Mouse (Mus musculus) neural tube, embryonic 15.5 days (tissue): ENCODE data around the gene Ctnnal1. TPM values are rescaled to one million over a fixed set of nuclear protein-coding genes. Genes with fewer than 3 reads are reported as not detected.
A peak's percentile ranks its signal among the peaks of the same experiment; 100 is the strongest.

Experiments
- ATAC-seq: fragments of 200-750 bp; cut with Nextera tagmentation; 2 replicates; pipeline ENCODE4 v1.8.0; 2017; ENCODE audit warnings: mild to moderate bottlenecking, moderate TSS enrichment, moderate library complexity; ENCODE audit not compliant: low FRiP score
- H3K27ac ChIP-seq: fragments of 300-500 bp; sonication (generic); replicated peaks from 2 replicates; pipeline ENCODE4 v1.5.1; 2015; ENCODE audit warnings: mild to moderate bottlenecking, inconsistent platforms
- H3K27me3 ChIP-seq: fragments of 300-500 bp; sonication (generic); replicated peaks from 2 replicates; pipeline ENCODE4 v1.6.1; 2015; ENCODE audit warnings: inconsistent platforms
- H3K36me3 ChIP-seq: fragments of 300-500 bp; sonication (generic); 2 replicates; pipeline ENCODE4 v1.6.1; 2015; ENCODE audit warnings: inconsistent platforms
- H3K4me1 ChIP-seq: fragments of 300-500 bp; sonication (generic); 2 replicates; pipeline ENCODE4 v1.6.1; 2015; ENCODE audit warnings: inconsistent platforms
- H3K4me2 ChIP-seq: fragments of 300-500 bp; sonication (generic); 2 replicates; pipeline ENCODE4 v1.6.1; 2015; ENCODE audit warnings: inconsistent platforms, mild to moderate bottlenecking, moderate library complexity
- H3K4me3 ChIP-seq: fragments of 300-500 bp; sonication (generic); replicated peaks from 2 replicates; pipeline ENCODE4 v1.5.1; 2015; ENCODE audit warnings: mild to moderate bottlenecking, inconsistent platforms
- H3K9ac ChIP-seq: fragments of 300-500 bp; sonication (generic); replicated peaks from 2 replicates; pipeline ENCODE4 v1.6.1; 2015; ENCODE audit warnings: mild to moderate bottlenecking, inconsistent platforms
- H3K9me3 ChIP-seq: fragments of 300-500 bp; sonication (generic); replicated peaks from 2 replicates; pipeline ENCODE4 v1.6.1; 2016; ENCODE audit warnings: inconsistent platforms
- WGBS: fragments of 180-500 bp; shearing (Covaris S2); methylation state at CpG from one replicate; pipeline ENCODE4 v1.1.7; 2015; ENCODE audit warnings: mixed read lengths; 5-methylcytosine and 5-hydroxymethylcytosine counted together
- polyA plus RNA-seq: library from polyadenylated mRNA; unstranded; fragments of >200 nt; fragmentation: Nextera tagmentation; extraction: Ambion mirVana; gene quantifications from 2 replicates; pipeline ENCODE4 v1.2.1, GENCODE M21; 2015

Ctnnal1 gene
- polyA plus RNA-seq, 1 experiment from 2014 or later, result 16.0 TPM

DNA sequence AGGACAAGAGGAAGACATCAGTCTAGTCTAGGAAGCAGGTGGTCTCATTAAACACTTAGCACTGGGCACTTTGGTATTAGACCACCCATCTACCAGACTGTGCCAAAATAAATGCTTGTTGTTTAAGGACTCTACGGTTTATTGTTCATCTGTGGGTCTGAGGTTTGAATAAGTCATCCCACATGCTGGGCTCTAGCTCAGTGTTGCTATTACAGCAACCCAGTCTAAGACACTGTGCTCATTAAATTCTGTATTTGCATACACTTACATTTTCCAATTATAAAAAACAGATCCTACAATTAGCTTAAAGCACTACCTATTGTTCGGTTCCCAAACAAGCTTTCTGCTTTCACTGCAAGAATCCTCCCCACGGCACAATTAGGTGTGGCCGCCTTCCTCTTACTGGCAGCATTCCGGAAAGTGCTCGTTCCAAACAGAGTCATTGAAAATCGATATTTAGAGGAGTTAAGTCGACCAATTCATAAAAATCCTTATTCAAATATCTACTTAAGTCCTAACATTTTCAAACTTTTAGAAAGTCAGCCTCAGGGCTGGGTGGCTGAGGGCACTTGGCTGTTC lies 8.5 kb downstream of the Ctnnal1 start:
- peak; percentile 54 for ATAC-seq
- Histone ChIP-seq H3K4me1 (peaks cover 6% of the 10 kb centered on the region; the same call in 1 of the 2 replicates), H3K4me2 (no peak overlapping the region), H3K4me3 (no peak overlapping the region), H3K36me3 (no peaks in the 10 kb centered on the region), H3K27me3 (no peaks in the 10 kb centered on the region), H3K9me3 (no peaks in the 10 kb centered on the region), H3K27ac (no peak overlapping the region), H3K9ac (no peak overlapping the region)
- WGBS, result 59% methylated on average over 8 of the region's 8 CpGs

DNA sequence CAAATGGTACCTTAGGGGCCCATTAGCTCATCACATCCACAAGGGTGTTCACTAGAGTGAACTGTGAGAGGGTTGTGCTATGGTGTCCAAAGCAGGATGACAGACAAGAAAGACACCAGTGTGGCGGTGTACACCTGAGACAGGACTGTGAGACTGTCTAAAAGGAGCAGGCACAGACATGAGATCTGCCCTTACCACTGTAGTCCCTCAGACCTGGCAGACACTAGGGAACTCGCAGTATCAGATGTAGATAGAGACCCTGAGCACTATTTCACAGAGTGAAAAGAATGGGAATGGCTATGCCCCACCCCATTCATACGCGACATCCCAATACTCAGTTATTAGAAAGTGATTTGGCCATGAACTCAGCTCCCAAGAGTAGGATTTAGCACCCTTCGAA lies 9.1 kb downstream of the Ctnnal1 start:
- WGBS, result 91% methylated on average over 5 of the region's 5 CpGs
- peaks cover 6% of the 10 kb centered on the region; the same call in 1 of the 2 replicates for H3K4me1 ChIP-seq
- no peaks in the 10 kb centered on the region for H3K36me3 ChIP-seq
- H3K9me3 ChIP-seq, result no peaks in the 10 kb centered on the region
- ATAC-seq, result 0 out of 2 replicates have a peak, but pooled peaks have one; percentile 16
- no peak overlapping the region for H3K4me3 ChIP-seq
- no peak overlapping the region for H3K27ac ChIP-seq
- H3K4me2 ChIP-seq, result no peak overlapping the region
- no peaks in the 10 kb centered on the region for H3K27me3 ChIP-seq
- H3K9ac ChIP-seq, result no peak overlapping the region

DNA sequence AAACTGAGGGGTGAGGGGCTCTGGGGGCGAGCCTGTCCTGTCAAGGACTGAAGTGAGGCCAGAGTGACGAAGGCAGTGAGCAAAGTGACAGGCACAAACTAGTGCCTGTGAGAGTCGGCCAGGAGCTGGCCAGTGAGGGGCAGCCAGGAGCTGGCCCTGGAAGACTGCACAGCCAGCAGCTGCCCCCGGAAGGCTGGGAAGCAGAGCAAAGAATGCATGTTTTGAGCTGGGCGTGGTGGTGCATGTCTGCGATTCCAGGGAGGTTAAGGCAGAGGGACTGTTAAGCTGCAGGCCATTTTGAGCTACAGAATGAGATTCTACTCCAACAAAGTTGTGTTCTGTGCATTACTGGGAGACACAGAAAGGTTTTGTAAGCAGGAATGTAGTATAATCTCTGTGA lies 14.3 kb downstream of the Ctnnal1 start:
- H3K9ac ChIP-seq, result no peak overlapping the region

DNA sequence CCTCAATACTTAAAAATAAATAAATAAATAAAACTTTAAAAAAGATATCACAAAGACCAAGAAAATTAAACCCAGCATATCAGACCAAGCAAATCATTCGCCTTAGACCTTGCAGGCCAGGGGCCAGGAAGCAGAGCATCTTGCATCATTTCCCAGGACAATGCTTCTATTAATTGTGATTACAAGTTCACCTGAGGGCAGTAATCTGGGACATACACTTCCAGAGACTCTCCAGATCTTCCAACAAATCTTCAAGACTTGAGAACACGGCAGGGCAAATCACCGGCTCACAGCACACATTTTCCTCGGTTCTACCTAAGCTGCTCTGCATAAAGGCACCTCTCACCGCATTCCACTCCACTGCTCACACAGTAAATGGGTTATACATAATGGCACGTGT lies 16.9 kb downstream of the Ctnnal1 start:
- H3K9ac ChIP-seq, result no peak overlapping the region
- ATAC-seq, result no peak
- WGBS, result 90% methylated on average over 6 of the region's 6 CpGs

More for the DNA sequence above, 14.3 kb downstream of the Ctnnal1 start:
- Histone ChIP-seq H3K4me2 (no peak overlapping the region), H3K4me1 (peaks cover 6% of the 10 kb centered on the region; the same call in 1 of the 2 replicates), H3K27me3 (no peaks in the 10 kb centered on the region), H3K4me3 (no peak overlapping the region), H3K27ac (no peak overlapping the region), H3K36me3 (peaks cover under 1% of the 10 kb centered on the region), H3K9me3 (no peaks in the 10 kb centered on the region)
- no peak for ATAC-seq
- 56% methylated on average over 6 of the region's 6 CpGs for WGBS

DNA sequence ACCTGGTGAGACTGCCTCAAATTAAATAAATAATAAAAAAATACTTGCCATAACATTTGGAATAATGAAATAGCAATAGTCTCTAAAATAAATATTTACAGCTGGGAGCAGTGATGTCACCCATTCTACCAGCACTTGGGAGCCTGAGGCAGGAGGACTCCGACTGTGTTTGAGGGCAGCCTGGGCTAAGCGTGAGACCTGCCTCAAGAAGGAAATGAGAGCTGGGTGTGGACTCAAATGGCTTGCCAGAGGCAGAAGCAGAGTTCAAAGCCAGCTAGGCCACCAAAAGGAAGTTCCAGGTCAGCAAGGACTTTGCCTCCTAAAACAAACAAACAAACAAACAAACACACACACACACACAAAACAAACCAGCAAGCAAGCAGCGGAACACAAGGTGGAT lies 17.6 kb downstream of the Ctnnal1 start:
- ATAC-seq, result no peak
- no peak overlapping the region for H3K4me2 ChIP-seq
- peaks cover 20% of the 10 kb centered on the region for H3K36me3 ChIP-seq
- peaks cover 6% of the 10 kb centered on the region; the same call in 1 of the 2 replicates for H3K4me1 ChIP-seq
- no peaks in the 10 kb centered on the region for H3K27me3 ChIP-seq
- H3K4me3 ChIP-seq, result no peak overlapping the region
- WGBS, result 90% methylated on average over 3 of the region's 3 CpGs
- no peaks in the 10 kb centered on the region for H3K9me3 ChIP-seq
- H3K27ac ChIP-seq, result no peak overlapping the region
- H3K9ac ChIP-seq, result no peak overlapping the region

More for the DNA sequence above, 16.9 kb downstream of the Ctnnal1 start:
- Histone ChIP-seq H3K9me3 (no peaks in the 10 kb centered on the region), H3K4me3 (no peak overlapping the region), H3K36me3 (peaks cover 20% of the 10 kb centered on the region), H3K27ac (no peak overlapping the region), H3K27me3 (no peaks in the 10 kb centered on the region), H3K4me2 (no peak overlapping the region), H3K4me1 (peaks cover 6% of the 10 kb centered on the region; the same call in 1 of the 2 replicates)

DNA sequence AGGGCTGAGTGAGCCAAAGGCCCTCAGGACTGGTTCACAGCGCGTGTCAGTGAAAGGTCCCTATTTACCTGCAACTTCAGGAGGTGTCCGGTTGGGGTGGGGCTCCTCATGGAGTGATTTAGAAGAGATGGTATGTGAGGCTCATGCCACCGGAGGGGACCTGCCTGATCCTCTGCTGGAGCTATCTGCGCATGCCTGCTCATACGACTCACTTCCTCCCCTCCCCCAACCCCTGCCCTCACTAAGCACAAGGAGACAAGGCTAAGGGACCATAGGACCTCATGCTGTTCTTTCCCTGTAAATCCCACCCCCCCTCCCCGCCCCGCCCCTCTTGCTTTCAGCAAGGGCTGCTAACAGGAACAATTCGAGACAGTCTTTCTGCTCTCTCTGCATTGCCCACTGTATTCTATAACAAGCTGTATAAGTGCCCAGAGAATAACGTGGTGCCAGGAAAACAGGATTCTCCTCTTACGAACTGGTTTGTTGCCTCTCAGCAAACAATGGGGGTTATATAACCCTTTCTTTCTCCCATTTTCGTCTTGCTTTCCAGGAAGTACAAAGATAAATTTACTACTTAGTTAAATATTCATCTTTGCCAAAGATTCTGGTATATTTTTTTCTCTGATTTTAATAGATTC lies 19.0 kb downstream of the Ctnnal1 start:
- Histone ChIP-seq H3K27ac (no peak overlapping the region), H3K4me3 (no peak overlapping the region), H3K27me3 (no peaks in the 10 kb centered on the region), H3K36me3 (peaks cover 25% of the 10 kb centered on the region), H3K9ac (no peak overlapping the region), H3K9me3 (no peaks in the 10 kb centered on the region), H3K4me1 (peaks cover 6% of the 10 kb centered on the region; the same call in 1 of the 2 replicates), H3K4me2 (no peak overlapping the region)
- 51% methylated on average over 12 of the region's 12 CpGs for WGBS
- no peak for ATAC-seq

DNA sequence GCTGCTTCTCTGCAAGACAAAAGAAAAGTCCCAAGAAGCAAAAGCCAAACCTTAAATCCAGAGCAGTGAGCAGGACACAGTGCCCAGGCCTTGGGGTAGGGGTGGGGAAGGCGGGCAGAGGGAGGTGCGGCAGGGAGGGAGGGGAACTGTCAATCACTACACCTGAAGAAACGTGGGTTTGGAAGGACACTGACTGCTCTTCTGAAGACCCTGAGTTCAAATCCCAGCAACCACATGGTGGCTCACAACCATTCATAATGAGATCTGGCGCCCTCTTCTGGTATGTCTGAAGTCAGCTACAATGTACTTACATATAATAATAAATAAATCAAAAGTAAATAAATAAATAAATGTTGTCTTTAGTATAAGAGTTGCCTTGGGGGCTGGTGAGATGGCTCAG lies 20.1 kb downstream of the Ctnnal1 start:
- Histone ChIP-seq H3K4me1 (no peaks in the 10 kb centered on the region), H3K4me3 (no peak overlapping the region), H3K27me3 (no peaks in the 10 kb centered on the region), H3K36me3 (peaks cover 29% of the 10 kb centered on the region), H3K9ac (no peak overlapping the region), H3K27ac (no peak overlapping the region), H3K4me2 (no peak overlapping the region), H3K9me3 (no peaks in the 10 kb centered on the region)
- ATAC-seq, result no peak
- WGBS, result 96% methylated on average over 4 of the region's 4 CpGs

DNA sequence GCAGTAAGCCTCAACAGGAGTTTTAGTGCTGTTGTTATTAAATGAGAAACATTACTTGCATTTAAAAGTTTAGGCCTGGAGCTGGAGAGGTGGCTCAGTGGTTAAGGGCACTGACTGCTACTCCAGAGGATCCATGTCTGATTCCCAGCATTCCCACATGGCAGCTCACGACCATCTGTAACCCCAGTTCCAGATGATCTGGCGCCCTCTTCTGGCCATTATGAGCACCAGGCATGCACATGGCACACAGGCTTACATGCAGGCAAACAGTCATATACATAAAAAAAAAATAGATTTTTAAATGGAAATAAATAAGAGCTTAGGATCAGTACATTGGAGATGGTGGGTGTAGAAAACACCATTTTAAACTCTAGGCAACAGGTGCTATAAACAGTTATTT lies 21.0 kb downstream of the Ctnnal1 start:
- Histone ChIP-seq H3K27ac (no peak overlapping the region), H3K4me2 (no peak overlapping the region), H3K27me3 (no peaks in the 10 kb centered on the region), H3K4me1 (no peaks in the 10 kb centered on the region), H3K9me3 (no peaks in the 10 kb centered on the region), H3K36me3 (peaks cover 32% of the 10 kb centered on the region), H3K9ac (no peak overlapping the region), H3K4me3 (no peak overlapping the region)
- no peak for ATAC-seq
- 91% methylated on average over 2 of the region's 2 CpGs for WGBS

DNA sequence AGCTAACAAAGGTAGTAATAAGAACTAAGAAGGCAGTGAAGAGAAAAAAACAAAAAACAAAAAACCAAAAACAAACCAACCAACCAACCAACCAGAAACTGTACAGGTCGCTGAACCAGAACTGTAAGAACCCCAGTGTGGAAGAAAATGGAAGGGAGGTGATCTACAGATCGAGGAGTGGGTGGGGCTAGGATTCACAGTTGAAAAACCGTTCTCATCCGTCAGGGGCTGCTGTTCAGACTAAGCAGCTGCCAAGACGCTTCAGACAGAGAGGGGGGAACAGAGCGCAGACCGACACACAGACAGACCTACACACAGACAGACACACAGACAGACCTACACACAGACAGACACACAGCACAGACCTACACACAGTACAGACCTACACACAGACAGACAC lies 22.5 kb downstream of the Ctnnal1 start:
- H3K9ac ChIP-seq, result no peak overlapping the region
- H3K4me1 ChIP-seq, result no peaks in the 10 kb centered on the region
- no peak overlapping the region for H3K27ac ChIP-seq
- no peaks in the 10 kb centered on the region for H3K9me3 ChIP-seq
- H3K4me3 ChIP-seq, result no peak overlapping the region
- peaks cover 46% of the 10 kb centered on the region for H3K36me3 ChIP-seq
- ATAC-seq, result no peak
- H3K27me3 ChIP-seq, result no peaks in the 10 kb centered on the region
- 84% methylated on average over 7 of the region's 7 CpGs for WGBS
- no peak overlapping the region for H3K4me2 ChIP-seq

DNA sequence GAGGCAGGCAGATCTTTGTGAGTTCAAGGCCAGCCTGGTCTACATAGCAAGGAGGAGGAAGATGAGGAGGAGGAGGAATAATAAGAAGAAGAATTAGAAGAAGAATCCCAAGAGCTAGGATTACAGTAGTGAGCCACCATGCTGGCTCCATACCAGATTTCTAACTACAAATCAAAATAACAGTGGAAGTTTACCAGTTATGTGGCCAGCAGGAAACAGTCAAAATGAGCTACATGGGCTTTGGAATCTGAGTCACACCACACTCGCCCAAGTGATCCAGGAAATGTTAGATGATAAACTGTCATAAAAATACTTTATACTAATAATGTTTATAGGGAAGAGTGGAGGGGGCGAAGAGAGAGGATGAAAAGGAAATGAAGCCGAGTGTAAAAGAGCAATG lies 24.7 kb downstream of the Ctnnal1 start:
- no peak overlapping the region for H3K4me2 ChIP-seq
- no peaks in the 10 kb centered on the region for H3K9me3 ChIP-seq
- H3K27me3 ChIP-seq, result no peaks in the 10 kb centered on the region
- ATAC-seq, result no peak
- no peak overlapping the region for H3K4me3 ChIP-seq
- WGBS, result 92% methylated on average over 3 of the region's 3 CpGs
- H3K27ac ChIP-seq, result no peak overlapping the region
- peaks cover 55% of the 10 kb centered on the region for H3K36me3 ChIP-seq
- H3K9ac ChIP-seq, result no peak overlapping the region
- no peaks in the 10 kb centered on the region for H3K4me1 ChIP-seq

DNA sequence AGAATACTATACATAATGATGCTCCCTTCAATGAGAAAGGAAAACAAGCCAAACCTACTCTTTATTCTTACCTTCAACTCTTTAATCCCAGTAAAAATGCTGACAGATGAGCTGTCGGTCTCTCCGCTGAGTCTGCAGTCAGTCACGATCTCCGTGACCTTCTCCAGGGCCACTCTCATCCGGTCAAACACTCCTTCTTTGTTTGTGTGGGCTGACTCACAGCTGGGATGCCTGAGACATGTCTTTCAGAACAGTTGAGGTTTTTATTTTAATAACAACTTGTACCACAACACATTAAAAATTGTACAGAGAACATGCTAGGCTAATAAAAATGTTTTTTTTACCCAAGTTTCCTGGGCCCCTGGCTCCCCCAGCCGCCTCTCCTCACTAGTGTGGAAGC lies 27.3 kb downstream of the Ctnnal1 start:
- Histone ChIP-seq H3K4me2 (no peak overlapping the region), H3K27me3 (no peaks in the 10 kb centered on the region), H3K4me1 (no peaks in the 10 kb centered on the region), H3K9me3 (no peaks in the 10 kb centered on the region), H3K9ac (no peak overlapping the region), H3K27ac (no peak overlapping the region), H3K4me3 (no peak overlapping the region), H3K36me3 (peaks cover 59% of the 10 kb centered on the region)
- ATAC-seq, result no peak
- WGBS, result 83% methylated on average over 6 of the region's 6 CpGs

DNA sequence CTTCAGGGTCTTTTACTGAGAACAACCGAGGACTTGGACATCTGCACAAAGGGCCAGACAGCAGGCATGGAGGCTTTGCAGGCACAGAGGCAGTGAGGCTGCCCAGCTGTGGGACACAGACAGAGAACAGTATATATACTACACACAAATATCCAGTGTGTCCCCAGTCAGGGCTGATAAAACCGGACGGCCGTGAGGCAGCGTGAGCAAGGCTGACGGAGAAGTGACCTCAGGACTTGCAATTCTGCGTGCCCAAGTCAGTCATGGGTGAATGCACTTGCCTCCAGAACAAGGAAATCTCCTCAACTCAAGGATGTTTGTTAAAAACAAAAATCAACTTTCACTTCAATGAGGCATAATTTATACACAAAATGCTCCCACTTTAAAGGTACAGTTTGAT lies 33.0 kb downstream of the Ctnnal1 start:
- peaks cover 62% of the 10 kb centered on the region for H3K36me3 ChIP-seq
- no peak overlapping the region for H3K4me2 ChIP-seq
- no peak overlapping the region for H3K27ac ChIP-seq
- WGBS, result 91% methylated on average over 7 of the region's 7 CpGs
- no peak overlapping the region for H3K4me3 ChIP-seq
- H3K9ac ChIP-seq, result no peak overlapping the region
- 0 out of 2 replicates have a peak, but pooled peaks cover 5% of the 10 kb centered on the region for H3K4me1 ChIP-seq
- H3K9me3 ChIP-seq, result no peaks in the 10 kb centered on the region
- no peak for ATAC-seq
- H3K27me3 ChIP-seq, result no peaks in the 10 kb centered on the region
